Mouse (Mus musculus) kidney, adult 8-10 months (tissue): Measurements from ENCODE around the gene Tulp4.

Source experiments
- DNase-seq, 2 experiments: peaks; one replicate each; pipeline ENCODE4 v3.0.0; 2022

Tulp4 gene

DNA sequence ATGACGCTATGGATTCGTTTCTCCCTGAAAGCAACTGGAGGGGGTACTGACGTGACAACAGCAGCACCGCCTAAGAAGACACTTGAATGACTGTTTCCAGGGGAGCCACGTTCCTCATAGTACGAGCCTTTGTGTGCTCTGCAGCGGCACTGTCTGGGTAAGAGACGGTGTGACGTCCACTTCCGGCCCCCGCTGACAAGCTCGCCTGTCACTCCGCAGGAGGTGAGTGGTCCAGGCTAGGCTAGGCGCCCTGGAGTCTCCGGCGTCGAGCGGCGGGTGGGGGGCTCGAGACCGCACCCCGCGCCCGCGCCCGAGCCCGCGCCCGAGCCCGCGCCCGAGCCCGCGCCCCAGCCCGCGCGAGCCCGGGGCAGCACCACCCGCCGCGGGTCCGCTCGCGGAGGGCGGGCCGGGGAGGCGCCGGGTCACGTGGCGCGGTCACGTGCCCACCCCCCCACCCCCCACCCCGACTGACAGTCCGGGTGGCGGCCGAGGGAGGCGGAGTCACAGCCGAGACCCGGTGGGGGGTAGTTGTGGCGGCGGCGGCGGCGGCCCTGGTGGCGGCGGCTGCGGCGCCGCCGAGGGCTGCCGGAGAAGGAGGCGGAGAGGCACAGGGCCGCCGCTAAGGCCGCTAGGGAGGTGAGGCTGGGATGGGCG is at the start of gene Tulp4:
Tulp4 (plus strand) TSS at position 77 of the 654 bp plus-strand sequence.
- DNase-seq: peak; percentile 76 to 77

DNA sequence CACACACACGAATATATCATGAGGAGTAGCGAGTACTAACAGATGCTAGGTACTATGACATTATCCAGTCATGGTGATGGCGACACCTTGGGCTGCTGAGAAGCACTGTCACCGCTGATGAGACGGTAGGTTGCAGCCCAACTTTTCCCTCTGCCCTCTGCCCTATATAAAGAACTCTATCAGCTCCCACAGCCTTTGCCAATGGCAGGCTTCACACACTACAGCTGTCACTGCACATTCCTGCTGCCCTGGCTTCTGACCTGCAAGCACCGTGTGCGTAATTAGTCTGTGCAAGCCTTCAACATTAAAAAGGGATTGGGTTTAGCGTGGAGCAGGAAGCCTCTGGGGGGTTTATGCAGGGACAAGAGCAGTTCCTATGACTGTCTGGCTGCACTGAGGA is 43.4 kb upstream of the Tulp4 start:
- no peak for DNase-seq

DNA sequence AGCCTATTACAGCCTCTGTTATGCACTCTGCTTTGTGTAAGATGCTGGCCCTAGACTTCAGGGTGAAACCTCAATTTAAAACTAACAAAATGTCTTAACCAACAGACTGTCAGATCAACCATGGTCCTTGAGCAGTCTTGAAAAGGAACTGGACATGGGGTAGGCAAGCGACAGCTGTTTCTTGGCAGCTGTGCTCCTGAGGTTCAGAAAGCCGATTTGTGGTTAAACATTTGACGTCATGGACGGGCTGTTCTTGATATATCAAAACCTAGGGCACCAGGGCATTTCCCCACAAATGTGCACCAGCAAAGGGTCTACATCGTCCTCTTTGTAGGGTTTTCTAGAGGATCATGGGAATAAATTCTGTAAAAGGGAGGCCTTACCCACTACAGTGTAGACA is 42.7 kb upstream of the Tulp4 start:
- DNase-seq: peak in 1 of 2 experiments; percentile 5

DNA sequence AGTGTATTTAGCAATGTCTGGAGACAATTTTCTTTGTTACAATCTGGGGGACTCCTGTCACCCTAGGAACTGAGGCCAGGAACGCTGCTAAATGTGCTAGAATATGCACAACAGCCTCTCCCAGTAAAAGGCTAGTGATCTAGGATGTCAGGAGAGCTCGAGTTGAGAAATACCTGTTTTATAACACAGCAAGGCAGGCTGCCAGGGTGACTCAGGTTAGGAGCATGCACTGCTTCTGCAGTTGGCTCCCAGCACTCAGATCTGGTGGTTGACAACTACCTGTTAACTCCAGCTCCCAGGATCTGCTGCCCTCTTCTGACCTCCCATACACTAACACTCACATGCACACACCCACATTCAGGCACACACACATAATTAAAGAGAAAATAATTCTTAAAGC is 40.2 kb upstream of the Tulp4 start:
- no peak for DNase-seq

DNA sequence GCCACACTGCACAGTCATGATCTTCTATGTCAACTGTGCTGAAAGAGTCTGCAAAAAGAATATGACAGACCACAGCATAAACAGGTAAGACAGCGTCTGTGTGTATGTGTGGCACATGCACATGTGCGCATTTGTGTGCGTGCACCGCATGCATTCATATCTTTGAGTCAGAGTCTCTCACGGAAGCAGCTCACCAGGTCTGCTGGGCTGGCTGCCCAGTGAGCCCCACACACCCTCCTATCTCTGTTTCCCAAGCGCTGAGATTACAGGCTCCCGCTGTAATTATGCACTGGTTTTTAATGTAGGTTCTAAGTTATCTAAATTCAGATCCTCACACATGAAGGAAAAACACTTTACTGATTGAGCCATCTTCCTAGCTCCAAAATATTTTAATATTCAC is 38.6 kb upstream of the Tulp4 start:
- DNase-seq: no peak

DNA sequence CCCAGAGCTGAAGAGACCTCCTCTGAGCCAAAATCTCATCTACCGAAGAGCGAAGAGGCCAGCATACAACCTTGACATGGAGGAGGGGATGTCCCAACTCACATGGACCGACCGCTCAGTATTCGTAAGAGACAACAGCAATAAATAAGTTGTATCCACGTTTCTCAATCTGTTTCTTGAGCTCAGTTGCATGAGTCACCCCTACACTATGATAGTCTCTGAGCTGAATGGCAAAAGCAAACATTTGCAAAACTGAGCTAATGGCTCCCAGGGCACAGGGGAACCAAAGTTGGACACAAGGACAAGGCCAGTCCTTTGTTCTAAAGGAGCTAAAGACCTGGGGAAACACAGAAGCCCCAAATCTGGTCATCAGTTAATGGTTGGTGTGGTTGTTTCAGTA is 36.4 kb upstream of the Tulp4 start:
- DNase-seq: no peak

DNA sequence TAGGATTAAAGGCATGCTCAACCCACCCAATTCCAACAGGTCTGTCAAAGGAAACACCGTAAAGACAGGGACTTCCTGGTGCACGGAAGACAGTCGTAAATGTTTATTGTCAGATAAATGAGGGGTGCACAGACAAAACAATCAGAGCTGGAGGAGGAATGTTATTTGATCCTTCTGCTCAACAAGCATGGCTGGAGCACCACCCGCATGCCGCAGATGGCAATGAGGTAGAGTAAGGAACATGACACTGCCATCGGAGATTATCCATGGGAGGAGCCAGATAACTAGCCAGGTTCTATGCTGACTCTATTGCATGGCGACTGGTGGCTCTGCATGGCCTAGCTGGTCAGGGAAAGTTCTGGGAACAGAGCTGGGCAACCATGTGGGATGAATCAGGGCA is 32.8 kb upstream of the Tulp4 start:
- DNase-seq: no peak

DNA sequence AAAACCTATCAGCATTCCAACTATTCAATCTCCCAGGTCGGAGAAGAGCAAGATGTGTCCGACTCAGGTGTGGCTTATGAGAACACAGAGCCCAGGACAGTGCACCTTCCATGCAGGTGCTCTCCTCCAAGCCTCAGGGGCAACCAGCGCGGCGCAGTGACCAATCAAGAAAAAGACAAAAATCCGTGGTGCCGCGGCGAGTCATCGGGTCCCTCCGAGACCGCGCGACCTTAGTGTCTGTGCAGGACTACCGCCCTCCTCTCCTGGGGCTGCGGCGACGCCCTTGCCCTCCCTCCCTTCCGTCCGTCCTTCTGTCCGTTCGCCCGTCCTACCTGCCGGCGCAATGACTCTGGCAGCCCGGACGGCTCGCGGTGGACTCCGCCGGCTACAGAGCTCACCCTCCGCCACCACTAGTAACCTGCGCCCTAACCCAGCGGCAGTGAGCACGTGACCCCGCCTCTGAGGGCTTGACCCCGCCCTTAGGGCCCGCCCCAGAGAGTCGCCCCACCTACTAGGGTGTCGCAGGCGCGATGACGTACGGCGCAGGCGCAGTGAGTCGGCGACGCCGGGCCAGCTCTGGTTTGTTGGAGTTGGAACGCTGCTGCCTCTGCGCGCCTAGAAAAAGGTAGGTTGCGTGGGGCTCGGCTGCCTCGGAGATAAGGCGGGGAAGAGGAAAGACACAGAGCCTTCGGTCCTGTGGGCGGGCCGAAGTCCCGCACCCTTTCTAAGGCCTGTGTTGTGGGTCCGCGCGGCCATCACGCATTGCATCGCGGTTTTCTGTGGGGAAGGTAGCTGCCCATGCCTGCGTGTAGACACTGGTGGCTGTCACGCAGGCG is 26.7 kb upstream of the Tulp4 start, which contains the start of the genes Serac1 and Gtf2h5:
Serac1 (minus strand) TSS at position 455 of the 836 bp plus-strand sequence.
Gtf2h5 (plus strand) TSS at position 500 of the 836 bp plus-strand sequence.
- DNase-seq: peak; percentile 97 to 98

DNA sequence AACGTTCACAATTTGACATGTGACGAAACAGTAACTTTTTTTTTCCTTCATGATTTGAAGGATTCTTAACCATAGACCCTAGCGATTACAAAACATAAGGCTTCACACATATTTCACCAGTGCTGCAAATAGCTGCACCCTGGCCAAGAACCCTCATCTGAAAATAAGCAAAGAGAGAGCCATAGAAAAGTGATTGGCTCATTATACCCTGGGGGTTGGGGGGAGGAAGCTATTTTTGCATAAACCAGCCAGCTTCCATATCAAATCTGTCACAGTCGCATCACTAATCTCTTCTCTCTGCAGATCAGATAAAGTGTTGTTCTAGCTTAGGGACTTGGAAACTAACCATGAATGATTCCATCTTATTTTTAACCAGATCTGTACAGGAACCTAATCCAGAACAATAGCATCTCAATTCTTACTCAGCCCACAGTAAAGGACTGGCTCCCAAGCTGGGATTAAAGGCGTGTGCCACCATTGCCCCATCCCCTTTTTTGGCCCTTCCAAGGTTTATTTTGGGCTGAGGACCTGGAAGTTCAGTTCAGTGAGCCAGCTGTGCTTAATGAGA is 22.8 kb upstream of the Tulp4 start:
- DNase-seq: no peak

DNA sequence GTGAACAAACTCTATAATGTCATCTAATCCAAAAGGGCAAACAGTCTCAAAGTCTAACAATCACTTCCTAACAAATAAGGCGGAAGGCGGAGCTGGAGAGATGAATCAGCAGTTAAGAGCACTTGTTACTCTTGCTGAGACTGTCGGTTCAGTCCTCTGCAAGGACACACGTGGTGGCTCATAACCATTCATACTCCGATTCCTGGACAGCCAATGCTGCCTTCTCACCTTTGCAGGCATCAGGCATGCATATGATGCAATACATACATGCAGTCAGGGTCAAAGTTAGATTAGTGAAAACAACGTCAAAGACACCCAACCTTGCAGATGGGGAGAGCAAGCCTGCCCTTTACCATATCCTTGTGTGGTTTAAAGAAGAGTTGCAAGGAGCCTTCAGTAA is 14.6 kb upstream of the Tulp4 start:
- no peak for DNase-seq

DNA sequence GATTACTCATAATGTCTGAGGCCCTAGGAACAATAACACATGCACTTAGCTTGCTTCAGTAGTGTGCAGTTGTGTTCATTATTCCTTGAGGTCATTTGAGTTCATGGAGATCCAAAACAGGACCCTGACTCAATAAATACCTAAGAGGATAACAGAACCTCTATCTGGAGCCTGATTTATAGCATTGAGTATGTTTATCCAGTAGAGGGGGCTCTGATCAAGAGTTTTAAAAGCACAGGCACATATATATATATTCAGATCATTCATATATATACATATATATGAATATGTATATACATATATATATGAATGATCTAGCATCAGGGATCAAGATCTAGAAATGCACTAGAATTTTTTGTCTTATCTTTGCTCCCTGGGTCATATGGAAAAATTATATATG is 10.7 kb upstream of the Tulp4 start:
- no peak for DNase-seq

DNA sequence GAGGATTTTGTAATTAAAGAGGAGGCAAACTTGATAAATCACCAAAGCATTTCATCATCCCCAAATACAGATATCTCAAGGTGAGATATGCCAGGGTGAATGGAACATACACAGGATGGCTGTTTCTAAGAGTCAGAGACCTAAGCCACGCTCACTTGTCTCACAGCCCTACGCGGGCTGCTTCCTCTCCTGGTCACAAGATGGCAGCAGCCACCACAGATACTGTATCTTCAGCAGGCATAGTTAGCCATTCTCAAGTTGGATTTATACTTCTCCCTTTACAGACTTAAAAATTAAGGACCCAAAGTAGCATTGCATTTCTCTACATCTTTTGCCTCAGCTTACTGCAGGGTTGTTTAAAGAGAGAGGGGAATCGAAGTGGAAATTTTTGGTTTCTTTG is 8.4 kb upstream of the Tulp4 start:
- peak; percentile 32 to 70 for DNase-seq

DNA sequence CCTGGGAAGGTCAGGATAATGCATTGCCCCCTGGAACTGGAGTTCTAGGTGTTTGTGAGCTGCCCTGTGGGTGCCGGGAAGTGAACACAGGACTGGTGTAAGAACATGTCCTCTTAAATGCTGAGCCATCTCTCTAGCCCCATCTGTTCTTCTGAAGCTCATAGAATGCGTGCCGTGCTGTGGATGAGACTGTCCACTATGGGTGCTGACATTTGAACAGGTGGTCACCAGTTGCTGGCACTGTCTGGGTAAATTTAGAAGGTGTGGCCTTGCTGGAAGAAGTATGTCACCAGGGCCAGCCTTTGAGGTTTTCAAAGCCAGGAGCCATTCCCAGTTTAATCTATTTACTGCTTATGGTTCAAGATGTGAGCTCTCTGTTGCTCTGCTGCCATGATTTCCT is 4.0 kb upstream of the Tulp4 start:
- no peak for DNase-seq

DNA sequence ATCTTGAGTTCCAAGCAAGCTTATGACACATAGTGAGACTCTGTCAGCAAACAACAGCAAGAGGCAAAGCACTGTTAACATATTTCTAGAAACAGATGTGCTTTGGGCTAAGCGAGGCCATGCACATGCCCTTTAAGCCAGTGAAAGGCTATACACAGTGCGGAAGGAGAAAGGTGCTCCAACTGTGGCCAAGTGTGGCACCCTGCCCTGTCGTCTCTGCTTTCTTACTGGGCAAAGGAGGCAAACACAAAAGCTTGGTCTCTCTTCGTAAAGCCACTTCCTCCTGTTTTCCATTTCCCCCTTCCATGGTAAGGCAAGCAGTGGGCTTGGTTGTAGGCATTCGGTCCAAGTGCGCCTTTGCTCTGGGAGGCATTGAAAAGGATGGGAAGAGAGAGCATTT is 2.7 kb upstream of the Tulp4 start:
- DNase-seq: no peak

DNA sequence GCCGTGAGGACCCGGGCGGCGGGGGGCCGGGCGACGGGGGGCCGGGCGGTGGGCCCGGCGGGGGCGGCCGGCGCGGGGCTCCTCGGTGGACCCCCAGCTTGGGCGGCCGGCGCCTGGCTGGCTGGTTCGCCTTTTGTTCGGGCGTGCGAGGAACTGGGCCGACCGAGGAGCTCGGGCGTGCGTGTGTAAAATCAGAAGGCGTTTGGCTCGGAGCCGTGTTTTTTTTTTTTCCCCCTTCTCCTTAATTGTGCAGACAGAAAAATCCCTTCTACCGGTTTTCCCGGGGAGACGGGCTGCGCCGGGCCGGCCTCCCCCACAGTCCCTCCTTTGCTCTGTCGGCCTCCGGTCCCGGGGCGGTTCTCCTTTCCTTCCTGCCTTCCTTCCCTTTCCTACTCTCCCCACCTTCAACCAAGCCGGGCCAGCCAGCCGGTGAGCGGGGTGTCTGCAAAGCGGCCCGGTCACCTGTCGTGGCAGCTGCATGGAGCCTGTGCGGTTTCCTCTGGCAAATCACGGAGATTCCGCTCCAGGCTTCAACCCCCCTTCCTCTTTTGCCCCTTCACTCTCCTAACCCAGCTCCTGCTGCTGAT is 871 bp downstream of the Tulp4 start:
- peak; percentile 36 to 47 for DNase-seq

DNA sequence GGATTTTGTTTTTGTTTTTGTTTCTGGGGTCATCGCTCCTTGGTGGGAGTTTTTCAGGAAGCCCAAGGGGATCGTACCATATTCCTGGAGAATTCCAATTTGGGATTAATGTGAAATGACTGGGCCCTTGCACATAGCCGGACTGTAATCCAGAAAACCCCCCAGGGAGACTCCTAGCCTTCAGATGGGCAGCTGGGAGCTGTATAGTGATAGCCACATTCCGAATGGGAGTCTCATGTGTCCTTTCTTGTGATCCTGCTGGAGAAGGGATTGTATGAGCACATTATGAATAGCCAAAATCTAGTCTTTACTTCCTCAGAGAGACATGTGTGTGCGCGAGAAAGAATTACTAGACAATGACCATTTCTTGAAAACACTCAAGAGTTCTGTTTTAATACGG is 1.9 kb downstream of the Tulp4 start:
- no peak for DNase-seq

DNA sequence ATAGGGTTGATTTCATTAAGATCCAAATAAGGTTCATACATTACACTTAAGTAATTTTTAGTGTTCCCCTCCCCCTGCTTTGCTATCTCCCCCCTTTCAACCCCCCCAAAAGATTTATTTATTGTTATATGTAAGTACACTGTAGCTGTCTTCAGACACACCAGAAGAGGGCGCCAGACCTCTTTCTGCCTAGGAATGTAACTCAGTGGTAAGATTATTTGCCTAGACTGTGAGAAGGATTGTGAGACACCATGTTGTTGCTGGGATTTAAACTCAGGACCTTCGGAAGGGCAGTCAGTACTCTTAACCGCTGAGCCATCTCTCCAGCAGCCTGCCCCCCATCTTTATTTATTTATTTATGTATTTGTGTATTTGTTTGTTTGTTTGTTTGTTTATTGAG is 4.7 kb downstream of the Tulp4 start:
- no peak for DNase-seq

DNA sequence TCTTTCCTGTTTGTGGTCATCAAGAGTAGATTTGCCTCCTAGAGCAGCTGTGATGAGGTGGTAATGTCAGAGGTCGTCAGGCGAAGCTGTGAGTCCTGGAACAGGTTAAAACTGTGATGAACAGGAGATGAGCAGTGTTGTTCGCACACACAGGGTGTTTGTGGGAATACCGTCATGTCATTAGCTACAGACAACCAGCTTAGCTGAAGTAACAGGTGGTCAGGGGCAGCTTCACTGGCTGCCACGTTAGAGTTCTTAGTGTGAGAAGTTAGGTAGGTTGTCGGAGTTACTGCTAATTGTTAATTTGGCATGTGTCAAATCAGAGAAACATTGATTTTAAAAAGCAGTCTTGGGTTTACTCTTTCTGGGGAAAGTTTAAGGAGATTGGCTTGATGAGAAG is 7.4 kb downstream of the Tulp4 start:
- DNase-seq: no peak

DNA sequence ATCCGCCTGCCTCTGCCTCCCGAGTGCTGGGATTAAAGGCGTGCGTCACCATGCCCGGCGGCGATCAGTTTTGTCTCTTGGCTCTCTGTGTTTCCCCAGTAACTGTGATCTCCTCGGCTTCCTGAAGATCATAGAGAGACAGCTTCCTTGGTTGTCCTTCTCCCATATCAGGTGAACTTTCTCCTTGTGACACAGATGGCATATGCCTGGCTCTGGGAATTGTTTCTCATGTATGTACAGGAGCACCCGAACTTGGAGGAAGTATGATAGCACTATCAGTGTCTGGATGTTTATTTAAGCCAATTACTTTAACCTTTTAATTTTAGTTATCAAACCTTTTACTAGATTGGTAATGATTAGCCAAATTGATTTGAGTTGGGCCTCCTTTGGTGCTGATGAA is 8.8 kb downstream of the Tulp4 start:
- no peak for DNase-seq

DNA sequence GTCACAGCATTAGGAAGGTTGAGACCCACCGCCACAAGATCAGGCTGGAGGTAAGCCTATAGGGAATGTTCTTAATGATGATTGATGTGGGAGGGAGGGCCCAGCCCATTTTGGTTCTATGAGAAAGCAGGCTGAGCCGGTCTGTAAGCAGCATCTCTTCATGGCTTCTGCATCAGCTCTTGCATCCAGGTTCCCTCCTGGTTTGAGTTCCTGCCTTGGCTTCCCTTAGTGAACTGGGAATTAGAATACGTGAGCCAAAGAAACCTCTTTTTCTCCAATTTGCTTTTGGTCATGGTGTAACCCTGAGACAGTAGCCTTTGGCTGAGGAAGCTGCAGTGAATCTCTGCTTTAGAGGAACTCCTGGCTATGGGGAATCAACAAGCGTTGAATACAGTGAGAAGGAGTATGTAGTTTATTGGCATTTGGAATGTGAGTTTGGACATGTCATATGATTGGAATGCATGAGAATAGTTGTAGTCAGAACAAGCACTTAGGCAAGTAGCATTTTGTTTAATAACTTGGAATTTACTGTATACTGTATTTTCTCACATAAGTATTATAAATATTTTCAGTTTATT is 11.0 kb downstream of the Tulp4 start:
- DNase-seq: no peak

DNA sequence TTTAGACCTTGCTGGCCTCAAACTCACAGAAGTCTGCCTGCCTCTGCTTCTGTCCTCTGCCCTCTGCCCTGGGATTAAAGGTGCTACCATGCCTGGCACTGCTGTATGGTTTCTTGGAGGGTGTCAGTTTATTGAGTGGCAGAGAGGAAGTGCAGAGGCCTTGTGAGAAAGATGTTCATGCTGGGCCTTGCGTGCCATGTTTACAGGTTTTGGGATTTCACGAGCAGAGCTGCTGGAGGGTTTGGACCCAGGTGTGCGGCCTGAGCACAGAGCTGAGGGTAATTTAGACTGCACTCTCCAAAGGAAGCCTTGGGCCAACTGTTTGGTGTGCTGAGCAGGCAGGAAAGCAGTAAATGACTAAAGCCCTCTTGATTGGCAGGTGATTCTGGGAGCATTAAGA is 11.7 kb downstream of the Tulp4 start:
- no peak for DNase-seq

DNA sequence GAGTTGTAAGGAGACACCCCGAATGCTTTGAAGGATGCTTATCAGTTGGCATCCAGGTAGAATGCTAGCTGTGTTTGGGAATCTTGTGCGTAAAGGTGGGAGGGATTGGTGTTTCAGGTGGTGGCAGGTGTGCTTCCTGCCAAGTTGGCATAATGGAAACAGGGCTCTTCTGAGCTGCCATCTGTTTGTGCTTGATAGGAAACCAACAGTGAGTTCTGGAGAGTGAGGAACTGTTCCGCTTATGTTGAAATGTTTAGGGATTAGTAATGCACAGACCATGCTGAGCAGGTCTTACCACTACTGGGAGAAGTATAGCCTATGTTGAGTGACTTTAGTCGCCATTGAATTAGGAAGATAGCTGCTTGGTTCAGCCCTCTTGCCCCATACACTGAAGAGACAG is 12.6 kb downstream of the Tulp4 start:
- DNase-seq: no peak

DNA sequence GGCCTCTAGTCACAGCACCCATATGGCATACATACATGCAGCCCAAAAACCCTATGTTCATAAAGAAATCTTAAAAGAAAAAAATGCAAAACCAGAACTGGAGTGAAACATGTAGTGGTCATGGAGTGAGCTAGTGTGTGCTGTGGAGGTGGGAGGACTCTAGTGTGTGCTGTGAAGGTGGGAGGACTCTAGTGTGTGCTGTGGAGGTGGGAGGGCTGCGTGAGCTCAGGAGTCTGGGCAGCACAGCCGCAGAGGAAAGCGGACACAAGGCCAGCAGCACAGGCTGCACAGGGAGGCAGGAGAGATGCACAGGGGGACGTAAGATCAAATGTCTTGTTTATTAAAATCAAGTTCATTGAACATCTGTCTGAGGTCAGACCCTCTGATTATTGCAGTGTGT is 17.5 kb downstream of the Tulp4 start:
- no peak for DNase-seq
